Mouse (Mus musculus) hindbrain, embryonic 13.5 days (tissue): Measurements from ENCODE around the gene Tmem63c. TPM values are rescaled to one million over a fixed set of nuclear protein-coding genes. Genes with fewer than 3 reads are reported as not detected.

Source experiments
- ATAC-seq: fragments of 200-750 bp; cut with Nextera tagmentation; 2 replicates; pipeline ENCODE4 v1.8.0; 2017; ENCODE audit warnings: moderate TSS enrichment; ENCODE audit not compliant: low FRiP score
- H3K27ac ChIP-seq: fragments of 300-500 bp; sonication (generic); 2 replicates; pipeline ENCODE4 v1.5.1; 2015; ENCODE audit warnings: inconsistent platforms, mild to moderate bottlenecking, moderate library complexity
- H3K27me3 ChIP-seq: fragments of 300-500 bp; sonication (generic); 2 replicates; pipeline ENCODE4 v1.6.1; 2015; ENCODE audit warnings: mild to moderate bottlenecking, inconsistent platforms
- H3K36me3 ChIP-seq: fragments of 300-500 bp; sonication (generic); 2 replicates; pipeline ENCODE4 v1.6.1; 2015; ENCODE audit warnings: mild to moderate bottlenecking, inconsistent platforms
- H3K4me1 ChIP-seq: fragments of 300-500 bp; sonication (generic); replicated peaks from 2 replicates; pipeline ENCODE4 v1.6.1; 2015; ENCODE audit warnings: inconsistent platforms
- H3K4me2 ChIP-seq: fragments of 300-500 bp; sonication (generic); 2 replicates; pipeline ENCODE4 v1.6.1; 2015; ENCODE audit warnings: inconsistent platforms, mild to moderate bottlenecking, moderate library complexity
- H3K4me3 ChIP-seq: fragments of 300-500 bp; sonication (generic); 2 replicates; pipeline ENCODE4 v1.5.1; 2015; ENCODE audit warnings: mild to moderate bottlenecking, inconsistent platforms
- H3K9ac ChIP-seq: fragments of 300-500 bp; sonication (generic); 2 replicates; pipeline ENCODE4 v1.6.1; 2015; ENCODE audit warnings: mild to moderate bottlenecking, inconsistent platforms
- H3K9me3 ChIP-seq: fragments of 300-500 bp; sonication (generic); 2 replicates; pipeline ENCODE4 v1.6.1; 2016; ENCODE audit warnings: inconsistent platforms
- WGBS: fragments of 180-500 bp; shearing (Covaris S2); methylation state at CpG from one replicate; pipeline ENCODE4 v1.1.7; 2015; 5-methylcytosine and 5-hydroxymethylcytosine counted together
- polyA plus RNA-seq: library from polyadenylated mRNA; unstranded; fragments of >200 nt; fragmentation: Nextera tagmentation; extraction: Ambion mirVana; gene quantifications from 2 replicates; pipeline ENCODE4 v1.2.1, GENCODE M21; 2015

Tmem63c gene
- polyA plus RNA-seq: 6.8 and 7.3 TPM in 2 replicates

DNA sequence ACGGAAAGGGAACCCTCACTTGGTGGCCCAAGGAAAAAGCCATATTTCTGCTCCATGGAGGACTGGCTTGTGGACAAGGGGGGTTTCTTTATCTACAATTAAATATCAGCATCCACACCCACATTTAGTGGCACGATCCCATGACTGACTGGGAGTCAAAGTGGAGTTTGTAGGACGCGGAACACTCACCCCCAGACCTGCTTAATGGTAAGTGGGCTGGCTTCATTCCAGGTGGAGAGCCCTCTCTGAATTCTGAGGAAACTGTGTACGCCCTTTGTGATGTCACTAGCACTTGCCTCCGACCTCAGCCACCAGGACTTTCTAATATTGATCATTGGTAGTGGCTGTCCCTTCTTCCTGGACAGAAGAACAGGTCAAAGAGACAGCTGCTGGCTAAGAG lies at the start of gene Tmem63c:
Gene Tmem63c (plus strand): TSS at position 301 of the 400 bp plus-strand sequence.
- H3K9me3 ChIP-seq: no peaks in the 10 kb centered on the region
- no peak for ATAC-seq
- WGBS: 85% methylated on average over 6 of the region's 6 CpGs
- no peak within 1 kb of the TSS for H3K4me3 ChIP-seq
- no peak within 1 kb of the TSS for H3K27ac ChIP-seq
- no peaks in the 10 kb centered on the region for H3K36me3 ChIP-seq
- H3K4me1 ChIP-seq: no peaks in the 10 kb centered on the region
- no peaks in the 10 kb centered on the region for H3K27me3 ChIP-seq
- H3K9ac ChIP-seq: no peak within 1 kb of the TSS
- no peak within 1 kb of the TSS for H3K4me2 ChIP-seq

DNA sequence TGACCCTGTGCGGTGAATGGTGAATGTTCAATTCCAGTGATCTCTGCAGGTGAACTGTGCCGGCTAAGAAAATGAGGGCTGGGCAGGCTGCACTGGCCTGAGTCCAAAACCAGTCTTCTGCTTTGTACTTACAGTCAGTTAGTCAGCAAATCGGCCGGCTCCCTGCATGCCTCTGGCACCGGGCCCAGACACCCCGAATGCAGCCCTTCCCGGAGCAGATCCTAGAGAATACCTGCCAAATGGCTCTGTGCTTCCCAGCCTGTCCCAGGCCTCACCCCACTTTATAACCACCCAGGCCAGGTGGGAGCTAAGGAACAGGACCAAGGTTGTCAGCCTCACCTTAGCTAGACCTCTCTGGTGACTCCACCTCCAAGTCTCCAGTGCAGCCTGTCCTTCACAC lies 47.9 kb upstream of the Tmem63c start:
- Histone ChIP-seq H3K27ac (peak overlapping the region; percentile 88), H3K36me3 (no peaks in the 10 kb centered on the region), H3K4me3 (no peak overlapping the region), H3K9ac (no peak overlapping the region), H3K27me3 (peaks cover 9% of the 10 kb centered on the region; the same call in 1 of the 2 replicates), H3K4me2 (0 out of 2 replicates have a peak overlapping the region, but pooled peaks have one; percentile 2), H3K4me1 (peaks cover 51% of the 10 kb centered on the region), H3K9me3 (no peaks in the 10 kb centered on the region)
- WGBS: 26% methylated on average over 7 of the region's 7 CpGs
- peak; percentile 27 for ATAC-seq

DNA sequence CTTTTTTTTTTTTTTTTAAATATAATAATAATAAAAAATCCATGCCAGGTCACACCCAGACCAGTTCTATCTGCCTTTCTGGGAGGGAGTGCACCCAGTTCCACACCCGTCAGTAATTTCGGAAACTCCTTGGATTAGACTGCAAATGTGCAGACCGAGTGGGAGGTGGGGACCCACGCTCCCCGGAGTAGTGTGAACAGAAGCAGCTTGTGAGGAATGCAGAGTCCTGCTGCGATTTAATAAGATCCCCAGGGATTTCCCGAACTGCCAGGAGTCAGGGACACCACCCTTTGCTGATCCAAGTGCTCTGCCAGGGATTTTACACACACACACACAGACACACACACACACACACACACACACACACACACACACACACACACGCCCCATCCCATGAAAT lies 47.4 kb upstream of the Tmem63c start:
- 0 out of 2 replicates have a peak overlapping the region, but pooled peaks have one; percentile 2 for H3K4me2 ChIP-seq
- H3K9me3 ChIP-seq: no peaks in the 10 kb centered on the region
- H3K9ac ChIP-seq: no peak overlapping the region
- peak overlapping the region; percentile 88 for H3K27ac ChIP-seq
- WGBS: 37% methylated on average over 8 of the region's 8 CpGs
- no peak overlapping the region for H3K4me3 ChIP-seq
- peaks cover 14% of the 10 kb centered on the region for H3K27me3 ChIP-seq
- H3K36me3 ChIP-seq: no peaks in the 10 kb centered on the region
- no peak for ATAC-seq
- peaks cover 54% of the 10 kb centered on the region for H3K4me1 ChIP-seq

DNA sequence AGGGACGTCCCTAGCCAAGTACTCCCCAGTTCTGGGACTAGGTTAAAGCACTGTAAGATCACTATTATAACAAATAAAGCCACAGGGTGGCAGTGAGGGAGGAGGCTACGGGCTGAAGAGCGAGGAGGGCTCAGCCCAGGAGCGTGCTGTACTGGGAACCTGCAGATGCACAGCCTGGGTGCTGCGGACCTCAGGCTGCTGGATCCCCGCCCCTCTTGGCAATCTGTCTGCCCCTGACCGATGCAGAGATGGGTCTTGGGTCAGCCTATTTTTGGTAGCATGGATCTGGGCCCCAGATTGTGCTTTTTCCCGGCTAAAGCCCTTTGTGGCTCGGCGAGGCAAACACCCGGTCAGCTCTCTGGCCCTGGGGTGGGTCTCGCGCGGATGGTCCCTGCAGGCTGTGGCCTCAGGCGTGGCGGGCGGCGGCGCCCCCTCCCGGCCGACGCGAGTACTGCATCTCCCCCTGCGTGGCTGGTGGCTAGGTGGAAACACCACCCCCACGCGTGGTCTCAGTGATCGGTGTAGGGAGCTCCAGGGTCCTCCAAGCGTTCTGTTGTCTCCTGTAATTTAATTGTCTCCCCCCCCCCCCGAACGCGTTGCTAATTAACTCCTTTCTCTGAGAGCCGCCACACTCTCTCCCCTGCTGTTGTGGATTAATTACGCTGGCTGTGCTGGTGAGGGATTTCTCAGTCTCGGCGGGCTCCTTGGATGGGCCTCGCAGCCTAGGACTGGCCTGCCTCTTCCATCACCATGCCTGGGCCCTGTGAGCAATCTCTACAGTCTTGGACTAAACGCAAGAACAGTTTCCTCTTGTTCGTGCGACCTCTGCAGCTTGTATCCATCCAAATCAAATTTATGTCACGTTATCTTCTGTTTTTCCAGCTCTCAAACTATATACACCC lies 46.5 kb upstream of the Tmem63c start:
- peak; percentile 74 for ATAC-seq
- Histone ChIP-seq H3K4me3 (peak overlapping the region; percentile 29), H3K27ac (peak overlapping the region; percentile 88), H3K9me3 (no peaks in the 10 kb centered on the region), H3K9ac (peak overlapping the region; percentile 59), H3K27me3 (peaks cover 20% of the 10 kb centered on the region), H3K4me2 (peak overlapping the region; percentile 53), H3K4me1 (peaks cover 50% of the 10 kb centered on the region), H3K36me3 (no peaks in the 10 kb centered on the region)
- WGBS: 6% methylated on average over 40 of the region's 40 CpGs

DNA sequence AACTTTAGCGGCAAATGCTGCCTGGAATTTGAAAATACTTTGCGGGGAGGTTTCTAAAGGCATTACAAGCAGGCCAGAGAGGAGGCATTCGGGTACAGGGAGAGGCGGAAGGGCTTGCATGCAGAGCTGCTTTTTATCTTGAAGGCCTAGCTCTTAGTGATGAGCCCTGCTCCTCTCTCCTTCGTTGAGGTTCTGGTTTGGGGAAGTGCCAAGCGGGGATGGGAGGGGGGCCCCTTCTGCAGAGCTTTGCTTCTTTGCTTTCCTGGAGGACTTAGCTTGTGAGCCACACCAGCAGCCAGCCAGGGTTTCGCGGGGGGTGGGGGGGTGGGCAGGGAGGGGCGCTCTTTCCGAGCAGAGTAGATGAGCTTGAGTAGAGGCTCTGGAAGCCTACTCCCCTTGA lies 45.4 kb upstream of the Tmem63c start:
- no peak for ATAC-seq
- no peaks in the 10 kb centered on the region for H3K36me3 ChIP-seq
- peaks cover 30% of the 10 kb centered on the region for H3K27me3 ChIP-seq
- H3K27ac ChIP-seq: peak overlapping the region; percentile 88
- H3K4me3 ChIP-seq: no peak overlapping the region
- no peak overlapping the region for H3K4me2 ChIP-seq
- H3K9me3 ChIP-seq: no peaks in the 10 kb centered on the region
- no peak overlapping the region for H3K9ac ChIP-seq
- 59% methylated on average over 10 of the region's 10 CpGs for WGBS
- peaks cover 50% of the 10 kb centered on the region for H3K4me1 ChIP-seq

DNA sequence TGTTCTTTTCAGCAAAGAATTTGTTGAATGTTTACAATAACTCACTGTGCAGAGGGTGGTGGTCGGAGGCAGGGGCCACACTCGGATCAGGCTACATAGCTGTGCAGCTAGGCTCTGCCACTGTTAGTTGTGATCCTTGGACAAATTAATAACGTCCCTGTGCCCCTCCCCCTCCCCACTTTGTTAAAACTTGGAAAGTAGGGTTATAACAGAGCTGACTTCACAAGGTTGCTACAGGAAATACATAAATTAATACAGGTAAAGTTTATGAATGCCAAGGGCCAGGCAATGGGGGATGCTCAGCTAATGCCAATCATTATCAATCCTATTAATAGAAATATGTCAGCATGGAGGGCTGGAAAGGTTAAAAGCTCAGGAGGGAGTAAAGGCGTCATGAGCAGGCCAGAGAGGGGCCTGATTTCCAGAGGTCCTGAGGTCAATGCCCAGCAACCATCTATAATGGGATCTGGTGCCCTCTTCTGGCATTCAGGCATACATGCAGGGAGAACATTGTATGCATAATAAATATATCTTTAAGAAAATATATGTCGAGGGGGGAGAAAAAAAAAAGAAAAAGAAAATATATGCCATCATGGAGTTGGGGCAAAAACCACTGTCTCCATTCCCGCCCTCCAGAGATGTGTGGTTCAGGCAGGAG lies 44.5 kb upstream of the Tmem63c start:
- Histone ChIP-seq H3K27ac (no peak overlapping the region), H3K36me3 (no peaks in the 10 kb centered on the region), H3K4me1 (peaks cover 50% of the 10 kb centered on the region), H3K9ac (no peak overlapping the region), H3K27me3 (peaks cover 39% of the 10 kb centered on the region), H3K9me3 (no peaks in the 10 kb centered on the region), H3K4me3 (no peak overlapping the region), H3K4me2 (no peak overlapping the region)
- no peak for ATAC-seq
- 59% methylated on average over 6 of the region's 6 CpGs for WGBS

DNA sequence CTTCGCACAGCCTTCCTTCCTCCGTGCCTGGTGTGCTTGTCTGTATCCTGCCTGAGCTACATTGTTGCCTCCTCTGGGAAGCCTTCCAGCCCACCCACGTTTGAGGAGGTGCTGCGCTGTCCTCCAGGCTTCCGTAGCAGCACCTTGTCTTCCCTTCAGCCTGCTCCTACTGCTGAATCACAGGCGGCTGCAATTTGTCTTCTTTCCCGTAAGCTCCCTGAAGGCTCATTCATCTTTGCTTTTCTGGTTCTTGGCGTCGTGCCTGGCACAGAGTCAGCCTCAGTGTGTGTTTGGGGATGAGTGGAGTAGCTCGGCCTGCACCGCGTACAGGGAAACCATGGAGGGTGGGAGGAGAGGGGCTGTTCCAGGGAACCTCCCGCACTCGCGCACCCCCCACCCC lies 43.3 kb upstream of the Tmem63c start:
- 0 out of 2 replicates have a peak, but pooled peaks have one; percentile 8 for ATAC-seq
- peak overlapping the region; percentile 48; the same call in 1 of the 2 replicates for H3K27ac ChIP-seq
- H3K9me3 ChIP-seq: no peaks in the 10 kb centered on the region
- peaks cover 47% of the 10 kb centered on the region for H3K27me3 ChIP-seq
- H3K4me1 ChIP-seq: peaks cover 50% of the 10 kb centered on the region
- H3K36me3 ChIP-seq: no peaks in the 10 kb centered on the region
- H3K4me3 ChIP-seq: no peak overlapping the region
- 16% methylated on average over 15 of the region's 15 CpGs for WGBS
- H3K4me2 ChIP-seq: peak overlapping the region; percentile 23; the same call in 1 of the 2 replicates
- 0 out of 2 replicates have a peak overlapping the region, but pooled peaks have one; percentile 24 for H3K9ac ChIP-seq

DNA sequence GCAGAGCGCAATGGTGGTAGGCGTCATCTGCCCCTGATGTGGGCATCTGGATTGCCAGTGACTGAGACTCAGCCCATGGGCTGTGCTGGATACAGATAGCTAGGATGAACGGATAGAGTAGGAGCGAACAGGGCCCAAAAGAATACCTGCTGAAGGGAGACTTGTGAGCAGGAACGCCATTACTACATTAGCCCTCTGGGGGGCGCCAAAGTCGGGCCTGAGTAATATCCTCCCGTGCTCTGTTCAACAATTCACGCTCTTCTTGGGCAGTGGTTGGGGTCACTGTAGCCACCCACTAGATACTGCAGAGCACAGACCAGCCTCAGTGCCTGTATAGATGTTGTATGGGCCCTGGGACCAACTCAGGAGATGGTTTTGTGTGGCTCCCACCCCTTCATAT lies 40.0 kb upstream of the Tmem63c start:
- no peak for ATAC-seq

DNA sequence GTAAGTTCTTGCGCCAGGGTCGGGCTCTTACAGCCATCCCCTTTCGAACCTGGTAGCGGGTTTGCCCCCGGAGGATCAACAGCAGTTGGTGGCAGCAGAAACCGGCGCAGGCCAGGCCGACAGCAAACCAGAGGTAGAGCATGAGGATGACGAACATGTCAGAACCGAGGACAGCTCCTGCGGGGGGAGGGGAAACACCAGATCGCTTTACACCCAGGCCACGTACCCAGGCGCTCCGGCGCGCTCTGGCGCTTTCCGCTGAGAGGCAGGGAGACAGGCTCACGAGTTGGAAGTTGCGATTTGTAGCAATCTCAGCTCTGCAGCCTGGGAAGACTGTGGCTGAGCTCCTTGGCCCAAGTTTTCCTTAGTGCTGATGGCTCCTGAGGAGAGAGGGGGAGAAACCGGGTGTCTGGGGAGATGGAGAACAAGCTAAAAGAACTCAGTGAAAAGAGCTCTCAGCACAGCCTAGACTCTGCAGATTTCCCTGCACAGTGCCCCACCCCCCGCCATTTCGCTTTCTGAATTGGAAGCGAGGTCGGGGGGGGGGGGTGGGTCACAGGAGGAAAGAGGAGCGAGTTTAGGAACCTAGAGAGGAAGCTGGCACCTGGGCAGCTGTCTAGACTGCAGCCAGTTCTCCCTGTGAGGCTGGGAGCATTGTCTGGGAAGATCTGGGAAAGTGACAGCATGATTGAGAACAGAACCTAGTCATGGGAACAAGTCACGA lies 37.5 kb upstream of the Tmem63c start:
- peaks cover 96% of the 10 kb centered on the region for H3K27me3 ChIP-seq
- WGBS: 2% methylated on average over 28 of the region's 28 CpGs

More for the DNA sequence above, 40.0 kb upstream of the Tmem63c start:
- H3K4me3 ChIP-seq: no peak overlapping the region
- H3K4me2 ChIP-seq: no peak overlapping the region
- H3K9me3 ChIP-seq: no peaks in the 10 kb centered on the region
- no peaks in the 10 kb centered on the region for H3K36me3 ChIP-seq
- H3K27me3 ChIP-seq: peaks cover 80% of the 10 kb centered on the region
- no peak overlapping the region for H3K27ac ChIP-seq
- H3K4me1 ChIP-seq: peaks cover 38% of the 10 kb centered on the region
- 29% methylated on average over 9 of the region's 9 CpGs for WGBS
- H3K9ac ChIP-seq: no peak overlapping the region

DNA sequence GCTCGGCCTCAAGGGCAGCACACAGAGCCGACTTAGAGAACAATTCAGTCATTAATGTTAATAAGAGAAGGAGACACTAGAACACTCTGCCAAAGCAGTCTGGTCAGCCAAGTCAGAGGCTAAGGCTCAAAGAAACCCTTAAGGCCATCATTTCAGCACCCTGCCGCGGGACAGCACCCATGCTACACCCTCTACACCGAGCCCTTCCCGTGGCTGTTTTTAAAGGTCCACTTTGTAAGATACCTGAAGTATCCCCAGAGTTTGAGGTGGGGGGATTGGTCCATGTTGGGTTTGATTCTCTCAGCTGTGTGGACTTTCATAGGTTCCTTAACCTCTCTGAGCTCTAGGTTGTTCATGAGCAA lies 37.0 kb upstream of the Tmem63c start:
- H3K4me2 ChIP-seq: peak overlapping the region; percentile 47
- peak overlapping the region; percentile 61; the same call in 1 of the 2 replicates for H3K9ac ChIP-seq
- H3K4me3 ChIP-seq: no peak overlapping the region
- 5% methylated on average over 6 of the region's 6 CpGs for WGBS
- 0 out of 2 replicates have a peak, but pooled peaks have one; percentile 24 for ATAC-seq
- H3K9me3 ChIP-seq: no peaks in the 10 kb centered on the region
- peaks cover 96% of the 10 kb centered on the region for H3K27me3 ChIP-seq
- peaks cover 34% of the 10 kb centered on the region for H3K4me1 ChIP-seq
- H3K36me3 ChIP-seq: no peaks in the 10 kb centered on the region
- H3K27ac ChIP-seq: no peak overlapping the region

More for the DNA sequence above, 37.5 kb upstream of the Tmem63c start:
- H3K9me3 ChIP-seq: no peaks in the 10 kb centered on the region
- H3K4me1 ChIP-seq: peaks cover 29% of the 10 kb centered on the region
- H3K4me2 ChIP-seq: peak overlapping the region; percentile 47
- H3K27ac ChIP-seq: peak overlapping the region; percentile 20; the same call in 1 of the 2 replicates
- ATAC-seq: peak; percentile 68
- peak overlapping the region; percentile 61 for H3K9ac ChIP-seq
- H3K4me3 ChIP-seq: peak overlapping the region; percentile 15
- no peaks in the 10 kb centered on the region for H3K36me3 ChIP-seq

DNA sequence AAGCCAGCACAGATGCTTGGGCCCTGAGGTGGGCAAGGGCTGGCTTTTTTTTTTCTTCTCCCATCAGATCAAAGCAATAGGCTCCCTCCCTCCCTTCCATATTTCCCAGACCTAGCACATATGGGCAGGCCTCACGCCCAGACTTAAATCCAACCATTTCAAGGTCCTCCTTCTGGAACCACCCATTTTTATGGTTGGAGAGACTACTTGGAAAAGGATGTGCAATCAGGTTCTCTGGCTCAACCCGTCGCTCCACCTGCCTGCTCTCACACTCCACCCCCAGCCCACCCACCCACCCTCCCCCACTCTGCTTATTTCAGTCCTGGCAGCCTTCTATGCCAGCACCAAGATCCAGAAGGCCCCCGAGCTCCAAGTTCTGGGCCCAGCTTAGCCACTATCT lies 34.6 kb upstream of the Tmem63c start:
- no peak for ATAC-seq
- no peak overlapping the region for H3K4me2 ChIP-seq
- 76% methylated on average over 4 of the region's 4 CpGs for WGBS
- H3K36me3 ChIP-seq: no peaks in the 10 kb centered on the region
- no peak overlapping the region for H3K27ac ChIP-seq
- no peak overlapping the region for H3K9ac ChIP-seq
- H3K27me3 ChIP-seq: peaks cover 98% of the 10 kb centered on the region
- H3K9me3 ChIP-seq: no peaks in the 10 kb centered on the region
- peaks cover 56% of the 10 kb centered on the region for H3K4me1 ChIP-seq
- no peak overlapping the region for H3K4me3 ChIP-seq

DNA sequence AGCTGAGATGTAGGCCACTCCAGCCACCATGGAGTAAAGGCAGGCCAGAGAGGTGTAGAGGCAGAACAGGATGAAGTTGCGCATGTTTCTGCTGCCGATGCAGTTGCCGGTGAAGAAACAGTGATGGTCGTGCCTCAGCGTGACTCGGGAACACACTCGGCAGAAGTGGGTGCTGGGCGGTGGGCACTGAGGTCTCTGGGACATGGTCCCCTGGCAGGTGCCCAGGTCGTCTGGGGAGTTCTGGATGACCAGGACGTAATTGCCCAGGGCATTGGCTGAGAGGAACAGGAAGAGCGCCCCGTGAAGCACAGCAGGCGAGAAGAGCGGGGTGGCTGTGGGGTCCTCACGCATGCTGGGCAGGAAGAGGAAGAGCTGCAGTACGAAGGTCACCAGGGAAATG lies 32.9 kb upstream of the Tmem63c start:
- H3K4me3 ChIP-seq: no peak overlapping the region
- H3K4me1 ChIP-seq: peaks cover 65% of the 10 kb centered on the region
- 44% methylated on average over 16 of the region's 16 CpGs for WGBS
- H3K9ac ChIP-seq: no peak overlapping the region
- peaks cover 82% of the 10 kb centered on the region for H3K27me3 ChIP-seq
- no peak overlapping the region for H3K27ac ChIP-seq
- no peak for ATAC-seq
- H3K9me3 ChIP-seq: no peaks in the 10 kb centered on the region
- no peak overlapping the region for H3K4me2 ChIP-seq
- no peaks in the 10 kb centered on the region for H3K36me3 ChIP-seq
